Mouse (Mus musculus): ENCODE measurements at regions not wholly inside any gene's neighbourhood (a gene's known extent, or its start where the extent isn't known, plus 50 kb on each side); places are given as distances from the start of the nearest gene placed in this dataset.

DNA sequence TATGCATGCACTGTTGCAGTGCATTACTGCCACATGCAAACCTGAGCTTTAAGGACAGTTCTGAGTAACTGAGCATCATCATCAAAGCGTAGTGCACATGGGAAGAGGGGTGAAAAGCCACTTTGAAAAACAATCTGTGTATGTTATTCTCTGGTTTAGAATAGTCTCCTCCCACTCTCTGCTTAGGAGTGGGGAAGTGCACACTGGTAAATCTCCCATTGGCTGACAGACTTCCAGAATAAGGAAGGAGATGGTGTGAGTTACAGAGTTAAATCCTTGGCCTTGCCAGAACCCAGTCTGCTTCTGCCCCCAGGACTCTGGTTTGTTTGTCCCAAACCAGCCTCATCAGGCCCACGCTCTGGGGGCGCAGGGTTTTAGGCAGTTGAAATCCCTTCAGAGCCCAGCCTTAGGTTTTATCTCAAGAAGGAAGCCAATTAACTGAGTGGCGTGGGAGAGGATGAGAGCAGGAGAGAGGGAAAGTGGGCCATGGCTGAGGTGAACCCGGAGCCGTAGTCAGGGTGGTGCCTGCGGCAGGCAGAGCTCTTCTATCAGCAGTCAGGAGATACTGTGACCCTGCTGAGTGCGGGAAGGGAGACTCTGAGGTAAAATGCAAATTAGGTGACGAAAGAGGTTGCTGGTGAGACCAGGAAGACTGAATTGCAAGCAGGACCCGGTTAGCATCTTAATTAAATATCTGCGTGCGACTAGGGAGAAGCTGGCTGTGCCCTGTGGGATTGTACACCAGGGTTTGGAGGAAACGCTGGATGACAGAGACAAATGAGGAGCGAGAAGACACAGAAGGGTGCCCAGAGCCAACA lies 166.0 kb downstream of the Setd4 start:
- 24% methylated on average over 14 of the region's 14 CpGs for WGBS
- no peak for DNase-seq (ENCODE audit: low spot score)
- TF ChIP-seq EP300 (IDR thresholded peaks at IDR 0.05) (no peak), CTCF (IDR thresholded peaks at IDR 0.05) (no peak)
- ATAC-seq = no peak
- Histone ChIP-seq H3K9me3 (ENCODE audit: low read length) (no peaks in the 10 kb centered on the region), H3K27me3 (replicated peaks; ENCODE audit: insufficient read depth, low read length) (no peaks in the 10 kb centered on the region), H3K4me3 (ENCODE audit: low read depth, low read length) (no peak overlapping the region), H3K36me3 (ENCODE audit: insufficient read depth, low read length) (no peaks in the 10 kb centered on the region), H3K4me1 (ENCODE audit: insufficient read depth, low read depth, low read length) (no peaks in the 10 kb centered on the region), H3K27ac (ENCODE audit: low read length) (no peak overlapping the region), H3K4me2 (replicated peaks; ENCODE audit: low read depth, low read length) (no peak overlapping the region), H3K9ac (replicated peaks; ENCODE audit: low read depth) (no peak overlapping the region)

DNA sequence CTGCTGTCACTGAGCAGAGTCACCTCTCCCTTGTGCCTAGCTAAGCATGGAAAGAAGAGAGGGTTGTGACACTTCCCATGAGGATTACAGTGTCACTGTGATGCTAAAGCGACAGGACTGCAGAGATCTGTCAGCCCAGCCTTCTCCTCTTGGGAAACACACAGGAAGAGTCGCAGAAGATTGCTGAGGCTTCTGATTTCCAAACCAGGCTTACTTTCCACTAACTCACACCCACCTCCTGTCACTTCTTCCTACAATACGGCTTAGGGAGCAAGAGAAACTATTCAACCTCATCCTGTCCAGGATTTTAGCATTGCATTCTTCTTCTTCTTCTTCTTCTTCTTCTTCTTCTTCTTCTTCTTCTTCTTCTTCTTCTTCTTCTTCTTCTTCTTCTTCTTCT lies 167.1 kb downstream of the Setd4 start:
- no peak overlapping the region for H3K27ac ChIP-seq (ENCODE audit: low read length)
- H3K36me3 ChIP-seq (ENCODE audit: insufficient read depth, low read length) = no peaks in the 10 kb centered on the region
- WGBS = 43% methylated on average over 3 of the region's 3 CpGs
- no peak for DNase-seq (ENCODE audit: low spot score)
- ATAC-seq = no peak
- no peak for TF ChIP-seq CTCF (IDR thresholded peaks at IDR 0.05)
- no peak for TF ChIP-seq EP300 (IDR thresholded peaks at IDR 0.05)
- H3K4me3 ChIP-seq (ENCODE audit: low read depth, low read length) = no peak overlapping the region
- H3K9ac ChIP-seq (replicated peaks; ENCODE audit: low read depth) = no peak overlapping the region
- H3K9me3 ChIP-seq (ENCODE audit: low read length) = no peaks in the 10 kb centered on the region
- no peaks in the 10 kb centered on the region for H3K27me3 ChIP-seq (replicated peaks; ENCODE audit: insufficient read depth, low read length)
- H3K4me1 ChIP-seq (ENCODE audit: insufficient read depth, low read depth, low read length) = no peaks in the 10 kb centered on the region
- no peak overlapping the region for H3K4me2 ChIP-seq (replicated peaks; ENCODE audit: low read depth, low read length)

DNA sequence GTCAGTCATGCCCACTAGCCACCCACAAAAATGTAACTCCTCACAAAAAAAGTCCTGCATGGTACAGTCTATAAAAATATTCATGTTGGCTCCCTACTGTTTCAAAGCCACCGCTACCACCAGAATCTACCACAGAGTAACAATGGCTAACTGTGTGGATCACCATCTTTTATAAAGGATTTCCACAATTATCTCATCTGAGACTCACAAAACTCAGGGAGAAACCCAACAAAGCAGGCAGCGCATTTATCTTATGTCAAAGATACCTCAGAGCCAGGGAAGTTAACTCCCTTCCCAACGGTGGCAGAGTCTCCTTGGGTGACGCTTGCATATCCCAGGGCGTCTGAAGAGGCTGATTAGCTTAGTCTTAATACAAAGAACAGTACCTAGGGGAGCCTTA lies 172.5 kb downstream of the Setd4 start:
- H3K4me1 ChIP-seq (ENCODE audit: insufficient read depth, low read depth, low read length) = no peaks in the 10 kb centered on the region
- no peak for ATAC-seq
- H3K4me2 ChIP-seq (replicated peaks; ENCODE audit: low read depth, low read length) = no peak overlapping the region
- WGBS = 83% methylated on average over 5 of the region's 5 CpGs
- TF ChIP-seq EP300 (IDR thresholded peaks at IDR 0.05) = no peak
- TF ChIP-seq CTCF (IDR thresholded peaks at IDR 0.05) = no peak
- H3K9ac ChIP-seq (replicated peaks; ENCODE audit: low read depth) = no peak overlapping the region
- no peaks in the 10 kb centered on the region for H3K36me3 ChIP-seq (ENCODE audit: insufficient read depth, low read length)
- H3K9me3 ChIP-seq (ENCODE audit: low read length) = no peaks in the 10 kb centered on the region
- H3K27me3 ChIP-seq (replicated peaks; ENCODE audit: insufficient read depth, low read length) = no peaks in the 10 kb centered on the region
- no peak overlapping the region for H3K27ac ChIP-seq (ENCODE audit: low read length)
- H3K4me3 ChIP-seq (ENCODE audit: low read depth, low read length) = no peak overlapping the region
- DNase-seq (ENCODE audit: low spot score) = no peak

DNA sequence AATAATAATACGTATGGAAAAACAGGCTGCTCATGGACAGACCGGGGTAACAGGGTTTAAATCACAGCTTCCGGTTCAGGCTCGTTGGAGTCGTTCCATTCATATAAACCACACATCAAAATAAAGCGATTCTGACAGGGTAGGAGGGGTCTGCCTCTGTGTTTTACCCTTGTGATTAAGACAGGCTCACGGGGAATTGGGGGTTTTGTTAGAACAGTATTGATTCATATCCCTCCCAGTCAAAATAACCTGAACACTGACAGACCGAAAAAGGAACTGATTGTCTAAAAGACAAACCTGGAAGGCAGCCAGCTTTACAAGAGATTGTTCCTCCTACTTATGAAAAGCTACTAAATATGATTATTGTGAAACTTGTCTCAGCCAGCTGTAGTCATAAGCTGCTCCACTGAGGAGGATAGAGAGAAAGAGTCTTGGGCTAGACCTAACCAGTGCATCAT lies 174.5 kb downstream of the Setd4 start:
- no peaks in the 10 kb centered on the region for H3K9me3 ChIP-seq (ENCODE audit: low read length)
- TF ChIP-seq EP300 (IDR thresholded peaks at IDR 0.05) (no peak), CTCF (IDR thresholded peaks at IDR 0.05) (no peak)
- H3K4me1 ChIP-seq (ENCODE audit: insufficient read depth, low read depth, low read length) = no peaks in the 10 kb centered on the region
- 0 out of 2 replicates have a peak overlapping the region, but pooled peaks have one; percentile 11 for H3K4me2 ChIP-seq (replicated peaks; ENCODE audit: low read depth, low read length)
- ATAC-seq = peak; percentile 38; the same call in 1 of the 2 replicates
- no peak overlapping the region for H3K4me3 ChIP-seq (ENCODE audit: low read depth, low read length)
- no peaks in the 10 kb centered on the region for H3K36me3 ChIP-seq (ENCODE audit: insufficient read depth, low read length)
- no peak overlapping the region for H3K9ac ChIP-seq (replicated peaks; ENCODE audit: low read depth)
- no peak overlapping the region for H3K27ac ChIP-seq (ENCODE audit: low read length)
- 45% methylated on average over 8 of the region's 8 CpGs for WGBS
- DNase-seq (ENCODE audit: low spot score) = peak; percentile 74
- H3K27me3 ChIP-seq (replicated peaks; ENCODE audit: insufficient read depth, low read length) = no peaks in the 10 kb centered on the region

DNA sequence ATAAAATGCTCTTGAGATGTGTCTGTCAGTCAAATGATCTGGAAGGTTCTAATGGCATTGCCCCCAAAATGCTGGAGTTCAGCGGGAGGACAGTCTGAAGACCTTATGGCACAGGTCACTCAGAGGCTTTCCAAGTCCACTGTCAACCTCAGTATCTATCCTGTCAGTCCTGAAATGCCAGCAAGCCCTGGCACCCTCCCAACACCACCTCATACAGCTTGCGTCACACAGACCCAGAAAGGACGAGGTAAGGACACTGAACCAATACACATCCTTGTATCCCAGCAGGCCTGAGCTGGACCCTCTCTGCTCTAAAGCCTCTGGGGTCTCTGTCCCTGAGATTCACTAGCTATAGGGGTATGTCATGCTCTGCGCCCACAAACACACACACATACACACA lies 176.6 kb downstream of the Setd4 start:
- H3K9ac ChIP-seq (replicated peaks; ENCODE audit: low read depth) = no peak overlapping the region
- no peak overlapping the region for H3K27ac ChIP-seq (ENCODE audit: low read length)
- 63% methylated on average over 4 of the region's 4 CpGs for WGBS
- H3K9me3 ChIP-seq (ENCODE audit: low read length) = no peaks in the 10 kb centered on the region
- TF ChIP-seq CTCF (IDR thresholded peaks at IDR 0.05) (no peak), EP300 (IDR thresholded peaks at IDR 0.05) (no peak)
- ATAC-seq = no peak
- DNase-seq (ENCODE audit: low spot score) = no peak
- 0 out of 2 replicates have a peak, but pooled peaks cover 8% of the 10 kb centered on the region for H3K4me1 ChIP-seq (ENCODE audit: insufficient read depth, low read depth, low read length)
- H3K27me3 ChIP-seq (replicated peaks; ENCODE audit: insufficient read depth, low read length) = no peaks in the 10 kb centered on the region
- H3K4me3 ChIP-seq (ENCODE audit: low read depth, low read length) = no peak overlapping the region
- H3K36me3 ChIP-seq (ENCODE audit: insufficient read depth, low read length) = no peaks in the 10 kb centered on the region
- H3K4me2 ChIP-seq (replicated peaks; ENCODE audit: low read depth, low read length) = no peak overlapping the region

DNA sequence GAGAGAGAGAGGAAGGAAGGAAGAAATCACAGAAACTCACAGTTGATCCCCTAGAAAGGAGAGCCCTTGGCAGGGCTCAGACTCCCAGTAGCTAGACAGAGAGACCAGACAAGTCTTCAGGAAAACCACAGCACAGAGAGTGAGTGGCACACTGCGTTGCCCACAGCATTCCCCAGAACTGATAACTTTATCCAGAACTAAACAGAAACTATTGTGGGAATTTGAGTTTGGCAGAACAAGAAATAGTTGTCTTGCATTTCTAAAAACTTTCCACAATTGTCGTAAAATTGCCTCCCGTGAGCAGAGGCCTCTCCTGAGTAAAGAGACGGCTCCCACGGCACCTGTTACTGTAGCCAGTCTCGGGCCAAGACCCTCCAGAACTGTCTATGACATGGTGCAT lies 178.1 kb downstream of the Setd4 start:
- Histone ChIP-seq H3K27ac (ENCODE audit: low read length) (no peak overlapping the region), H3K4me2 (replicated peaks; ENCODE audit: low read depth, low read length) (no peak overlapping the region), H3K27me3 (replicated peaks; ENCODE audit: insufficient read depth, low read length) (no peaks in the 10 kb centered on the region), H3K4me1 (ENCODE audit: insufficient read depth, low read depth, low read length) (0 out of 2 replicates have a peak, but pooled peaks cover 8% of the 10 kb centered on the region), H3K4me3 (ENCODE audit: low read depth, low read length) (no peak overlapping the region), H3K36me3 (ENCODE audit: insufficient read depth, low read length) (no peaks in the 10 kb centered on the region), H3K9me3 (ENCODE audit: low read length) (no peaks in the 10 kb centered on the region), H3K9ac (replicated peaks; ENCODE audit: low read depth) (no peak overlapping the region)
- no peak for TF ChIP-seq CTCF (IDR thresholded peaks at IDR 0.05)
- no peak for TF ChIP-seq EP300 (IDR thresholded peaks at IDR 0.05)
- no peak for ATAC-seq
- DNase-seq (ENCODE audit: low spot score) = no peak
- WGBS = 56% methylated on average over 6 of the region's 6 CpGs

All from lung, postnatal 0 days (tissue).